Mouse (Mus musculus): ENCODE data around the gene Six2. TPM values are rescaled to one million over a fixed set of nuclear protein-coding genes. Genes with fewer than 3 reads are reported as not detected.

Six2 gene
- polyA plus RNA-seq, 1 experiment from 2014 or later: 0.42 TPM

- Histone ChIP-seq H3K9me3 (ENCODE audit: control insufficient read depth, low read length) (no peaks in the 10 kb centered on the region), H3K9ac (replicated peaks; ENCODE audit: low read length) (no peak overlapping the region), H3K4me1 (ENCODE audit: control insufficient read depth, insufficient read depth, low read length) (no peaks in the 10 kb centered on the region), H3K27ac (replicated peaks; ENCODE audit: low read depth, low read length) (no peak overlapping the region), H3K4me3 (replicated peaks; ENCODE audit: low read depth, low read length) (no peak overlapping the region), H3K36me3 (ENCODE audit: control insufficient read depth, insufficient read depth, low read length) (no peaks in the 10 kb centered on the region), H3K4me2 (ENCODE audit: low read length) (no peak overlapping the region), H3K27me3 (ENCODE audit: control insufficient read depth, insufficient read depth, low read length) (no peaks in the 10 kb centered on the region)
- DNase-seq (no peak), ATAC-seq (ENCODE audit: low FRiP score, low TSS enrichment) (no peak)
- 70% methylated on average over 11 of the region's 11 CpGs for WGBS
Measured at GRCm38 (mm10) chr17:85715784-85716183, 27.7 kb upstream of the Six2 start.

GRCm38 (mm10) chr17:85714370-85714769 is 26.3 kb upstream of the Six2 start:
- Histone ChIP-seq H3K27me3 (ENCODE audit: control insufficient read depth, insufficient read depth, low read length) (no peaks in the 10 kb centered on the region), H3K4me1 (ENCODE audit: control insufficient read depth, insufficient read depth, low read length) (no peaks in the 10 kb centered on the region), H3K9me3 (ENCODE audit: control insufficient read depth, low read length) (no peaks in the 10 kb centered on the region), H3K4me2 (ENCODE audit: low read length) (no peak overlapping the region), H3K9ac (replicated peaks; ENCODE audit: low read length) (no peak overlapping the region), H3K4me3 (replicated peaks; ENCODE audit: low read depth, low read length) (no peak overlapping the region), H3K36me3 (ENCODE audit: control insufficient read depth, insufficient read depth, low read length) (no peaks in the 10 kb centered on the region), H3K27ac (replicated peaks; ENCODE audit: low read depth, low read length) (no peak overlapping the region)
- DNase-seq (no peak), ATAC-seq (ENCODE audit: low FRiP score, low TSS enrichment) (no peak)
- 43% methylated on average over 5 of the region's 5 CpGs for WGBS

- Histone ChIP-seq H3K4me1 (ENCODE audit: control insufficient read depth, insufficient read depth, low read length) (no peaks in the 10 kb centered on the region), H3K4me2 (ENCODE audit: low read length) (no peak overlapping the region), H3K27ac (replicated peaks; ENCODE audit: low read depth, low read length) (no peak overlapping the region), H3K36me3 (ENCODE audit: control insufficient read depth, insufficient read depth, low read length) (no peaks in the 10 kb centered on the region), H3K4me3 (replicated peaks; ENCODE audit: low read depth, low read length) (no peak overlapping the region), H3K9me3 (ENCODE audit: control insufficient read depth, low read length) (no peaks in the 10 kb centered on the region), H3K27me3 (ENCODE audit: control insufficient read depth, insufficient read depth, low read length) (no peaks in the 10 kb centered on the region), H3K9ac (replicated peaks; ENCODE audit: low read length) (no peak overlapping the region)
- 89% methylated on average over 10 of the region's 10 CpGs for WGBS
- DNase-seq: no peak
- no peak for ATAC-seq (ENCODE audit: low FRiP score, low TSS enrichment)
Measured at GRCm38 (mm10) chr17:85712874-85713273, 24.8 kb upstream of the Six2 start.

DNA sequence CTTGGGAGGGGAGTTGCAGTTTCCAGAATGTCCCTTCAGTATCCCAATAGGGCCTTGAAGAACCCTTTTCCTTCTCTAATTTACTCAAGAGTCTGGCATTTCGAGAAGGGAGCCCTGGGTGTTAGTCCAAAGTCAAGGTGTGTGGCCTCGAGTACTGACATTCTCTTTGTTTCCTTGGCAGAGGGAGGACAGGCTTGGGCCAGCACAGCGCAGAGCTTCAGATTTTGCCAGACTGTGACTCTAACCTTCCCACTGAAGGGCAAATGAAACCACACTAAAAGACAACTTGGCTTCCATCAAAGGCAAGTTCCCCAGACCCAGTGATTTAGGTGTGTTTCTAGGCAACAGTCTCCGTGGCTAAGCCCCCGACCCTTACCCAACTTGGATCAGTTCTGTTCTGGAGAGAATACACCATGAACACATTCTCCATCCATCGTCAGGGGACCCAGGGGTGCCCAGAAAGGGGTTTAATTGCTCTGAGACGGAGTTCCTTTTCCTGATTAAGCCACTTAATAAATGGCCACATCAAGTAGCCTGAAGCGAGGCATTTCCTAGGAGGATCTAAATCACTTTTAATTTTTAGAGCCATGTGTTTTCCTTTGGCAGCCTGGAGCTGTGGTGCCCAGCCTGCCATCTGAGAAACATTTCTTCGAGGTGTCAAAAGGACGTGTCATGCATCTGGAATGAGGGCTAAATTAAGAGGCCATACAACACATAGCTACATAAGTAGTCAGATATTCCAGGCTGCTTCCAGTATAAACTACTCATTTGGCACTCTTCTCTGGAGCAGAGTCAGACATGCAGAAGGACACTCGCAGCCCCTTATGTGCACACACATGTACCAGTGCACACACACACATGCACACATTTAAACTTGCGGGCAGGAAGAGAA is 16.5 kb upstream of the Six2 start:
- Histone ChIP-seq H3K4me2 (ENCODE audit: low read length) (no peak overlapping the region), H3K27me3 (ENCODE audit: control insufficient read depth, insufficient read depth, low read length) (no peaks in the 10 kb centered on the region; the same call in 1 of the 2 replicates)
- no peak for ATAC-seq (ENCODE audit: low FRiP score, low TSS enrichment)

GRCm38 (mm10) chr17:85700028-85700427 is 12.0 kb upstream of the Six2 start:
- Histone ChIP-seq H3K27ac (replicated peaks; ENCODE audit: low read depth, low read length) (no peak overlapping the region), H3K36me3 (ENCODE audit: control insufficient read depth, insufficient read depth, low read length) (no peaks in the 10 kb centered on the region), H3K4me3 (replicated peaks; ENCODE audit: low read depth, low read length) (no peak overlapping the region), H3K27me3 (ENCODE audit: control insufficient read depth, insufficient read depth, low read length) (peaks cover 28% of the 10 kb centered on the region; the same call in 1 of the 2 replicates), H3K9me3 (ENCODE audit: control insufficient read depth, low read length) (no peaks in the 10 kb centered on the region), H3K9ac (replicated peaks; ENCODE audit: low read length) (no peak overlapping the region), H3K4me1 (ENCODE audit: control insufficient read depth, insufficient read depth, low read length) (no peaks in the 10 kb centered on the region), H3K4me2 (ENCODE audit: low read length) (no peak overlapping the region)
- no peak for ATAC-seq (ENCODE audit: low FRiP score, low TSS enrichment)
- 78% methylated on average over 4 of the region's 4 CpGs for WGBS
- no peak for DNase-seq

More for the DNA sequence above, 16.5 kb upstream of the Six2 start:
- peak; percentile 21 for DNase-seq
- Histone ChIP-seq H3K9ac (replicated peaks; ENCODE audit: low read length) (no peak overlapping the region), H3K4me3 (replicated peaks; ENCODE audit: low read depth, low read length) (no peak overlapping the region), H3K4me1 (ENCODE audit: control insufficient read depth, insufficient read depth, low read length) (no peaks in the 10 kb centered on the region), H3K36me3 (ENCODE audit: control insufficient read depth, insufficient read depth, low read length) (no peaks in the 10 kb centered on the region), H3K9me3 (ENCODE audit: control insufficient read depth, low read length) (no peaks in the 10 kb centered on the region), H3K27ac (replicated peaks; ENCODE audit: low read depth, low read length) (no peak overlapping the region)
- WGBS: 63% methylated on average over 12 of the region's 12 CpGs

DNA sequence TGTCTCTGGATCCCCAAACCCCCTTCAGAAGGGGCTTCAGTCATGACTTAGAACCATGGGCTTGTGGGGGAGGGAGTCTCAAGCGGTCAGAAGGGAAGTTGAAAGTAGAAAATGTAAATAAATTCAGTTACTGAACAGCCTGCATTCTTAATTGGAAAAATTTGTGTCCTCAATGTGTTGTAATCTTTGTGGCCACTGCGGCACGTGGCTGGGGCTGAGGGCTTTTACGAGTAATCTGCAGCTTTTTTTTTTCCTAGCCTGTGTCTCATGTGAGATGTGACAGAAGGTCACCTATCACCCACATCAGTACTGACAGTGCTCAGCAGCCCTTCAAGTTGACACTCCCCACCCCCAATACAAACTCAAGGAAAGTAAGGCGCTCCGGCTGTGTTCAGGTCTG is 10.6 kb upstream of the Six2 start:
- ATAC-seq (ENCODE audit: low FRiP score, low TSS enrichment) (no peak), DNase-seq (no peak)
- Histone ChIP-seq H3K4me3 (replicated peaks; ENCODE audit: low read depth, low read length) (no peak overlapping the region), H3K9me3 (ENCODE audit: control insufficient read depth, low read length) (no peaks in the 10 kb centered on the region), H3K27ac (replicated peaks; ENCODE audit: low read depth, low read length) (no peak overlapping the region), H3K9ac (replicated peaks; ENCODE audit: low read length) (no peak overlapping the region), H3K4me1 (ENCODE audit: control insufficient read depth, insufficient read depth, low read length) (no peaks in the 10 kb centered on the region), H3K27me3 (ENCODE audit: control insufficient read depth, insufficient read depth, low read length) (peaks cover 42% of the 10 kb centered on the region), H3K4me2 (ENCODE audit: low read length) (no peak overlapping the region), H3K36me3 (ENCODE audit: control insufficient read depth, insufficient read depth, low read length) (no peaks in the 10 kb centered on the region)
- 86% methylated on average over 6 of the region's 6 CpGs for WGBS

DNA sequence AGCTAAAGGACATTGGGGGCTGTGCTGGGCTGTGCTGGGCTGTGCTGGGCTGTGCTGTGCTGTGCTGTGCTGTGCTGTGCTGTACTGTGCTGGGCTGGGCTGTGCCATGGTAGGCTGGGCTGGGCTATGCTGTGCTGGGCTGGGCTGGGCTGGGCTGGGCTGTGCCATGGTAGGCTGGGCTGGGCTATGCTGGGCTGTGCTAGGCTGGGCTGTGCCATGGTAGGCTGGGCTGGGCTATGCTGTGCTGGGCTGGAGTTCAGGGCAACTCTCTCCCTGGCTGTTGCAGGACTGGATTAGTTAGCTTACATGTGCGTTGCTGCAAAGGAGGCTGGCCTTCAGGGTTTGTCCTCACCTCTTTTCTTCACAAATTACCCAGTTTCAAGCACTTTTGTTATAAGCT is 9.9 kb upstream of the Six2 start:
- Histone ChIP-seq H3K9ac (replicated peaks; ENCODE audit: low read length) (no peak overlapping the region), H3K4me2 (ENCODE audit: low read length) (no peak overlapping the region), H3K27me3 (ENCODE audit: control insufficient read depth, insufficient read depth, low read length) (peaks cover 48% of the 10 kb centered on the region), H3K27ac (replicated peaks; ENCODE audit: low read depth, low read length) (no peak overlapping the region), H3K9me3 (ENCODE audit: control insufficient read depth, low read length) (no peaks in the 10 kb centered on the region), H3K36me3 (ENCODE audit: control insufficient read depth, insufficient read depth, low read length) (no peaks in the 10 kb centered on the region), H3K4me1 (ENCODE audit: control insufficient read depth, insufficient read depth, low read length) (no peaks in the 10 kb centered on the region), H3K4me3 (replicated peaks; ENCODE audit: low read depth, low read length) (no peak overlapping the region)
- ATAC-seq (ENCODE audit: low FRiP score, low TSS enrichment) (no peak), DNase-seq (no peak)
- 90% methylated on average over 1 of the region's 1 CpGs for WGBS

DNA sequence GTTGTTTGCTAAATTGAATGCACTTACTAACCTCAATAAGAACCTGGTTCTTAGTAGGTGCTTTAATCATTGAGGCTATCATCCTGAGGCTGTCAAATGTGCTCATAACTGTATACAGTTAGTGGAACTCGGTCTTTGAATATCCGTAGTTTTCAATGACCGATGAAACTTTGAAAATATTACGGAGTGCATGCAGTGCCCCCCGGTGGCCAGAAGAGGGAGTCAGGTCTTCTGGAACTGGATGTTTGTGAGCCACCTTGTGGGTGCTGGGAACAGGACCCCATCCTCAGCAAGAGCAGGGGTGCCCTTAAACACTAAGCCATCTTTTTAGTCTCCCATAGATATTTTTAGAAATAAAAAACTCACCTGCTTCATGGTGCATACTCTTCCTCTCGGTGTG is 6.4 kb upstream of the Six2 start:
- Histone ChIP-seq H3K27ac (replicated peaks; ENCODE audit: low read depth, low read length) (no peak overlapping the region), H3K27me3 (ENCODE audit: control insufficient read depth, insufficient read depth, low read length) (peaks cover 83% of the 10 kb centered on the region), H3K4me1 (ENCODE audit: control insufficient read depth, insufficient read depth, low read length) (no peaks in the 10 kb centered on the region), H3K4me3 (replicated peaks; ENCODE audit: low read depth, low read length) (no peak overlapping the region), H3K4me2 (ENCODE audit: low read length) (no peak overlapping the region), H3K36me3 (ENCODE audit: control insufficient read depth, insufficient read depth, low read length) (no peaks in the 10 kb centered on the region), H3K9ac (replicated peaks; ENCODE audit: low read length) (no peak overlapping the region), H3K9me3 (ENCODE audit: control insufficient read depth, low read length) (no peaks in the 10 kb centered on the region)
- DNase-seq (no peak), ATAC-seq (ENCODE audit: low FRiP score, low TSS enrichment) (no peak)
- WGBS: 75% methylated on average over 6 of the region's 6 CpGs

DNA sequence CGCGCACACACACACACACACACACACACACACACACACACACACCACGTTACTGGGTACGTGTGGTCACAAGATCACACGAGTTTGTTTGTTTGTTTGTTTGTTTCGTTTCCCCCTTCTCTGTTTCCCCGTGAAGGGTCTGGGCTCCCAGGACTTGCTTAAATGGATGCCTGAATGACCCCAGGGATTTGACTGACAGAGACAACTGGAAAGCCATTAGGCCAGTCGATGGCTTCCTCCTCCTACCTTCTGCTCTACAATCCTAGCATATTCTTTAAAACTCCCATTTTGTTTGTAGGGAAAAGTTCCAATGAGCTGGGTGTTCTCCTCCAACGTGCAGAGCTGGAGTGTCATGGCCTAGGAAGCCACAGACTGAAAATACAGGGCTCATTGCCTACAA is 5.0 kb upstream of the Six2 start:
- Histone ChIP-seq H3K4me2 (ENCODE audit: low read length) (no peak overlapping the region), H3K9ac (replicated peaks; ENCODE audit: low read length) (no peak overlapping the region)
- 8% methylated on average over 9 of the region's 9 CpGs for WGBS

More for the DNA sequence above, 5.0 kb upstream of the Six2 start:
- Histone ChIP-seq H3K4me1 (ENCODE audit: control insufficient read depth, insufficient read depth, low read length) (peaks cover 5% of the 10 kb centered on the region; the same call in 1 of the 2 replicates), H3K9me3 (ENCODE audit: control insufficient read depth, low read length) (no peaks in the 10 kb centered on the region), H3K4me3 (replicated peaks; ENCODE audit: low read depth, low read length) (no peak overlapping the region), H3K27ac (replicated peaks; ENCODE audit: low read depth, low read length) (no peak overlapping the region), H3K36me3 (ENCODE audit: control insufficient read depth, insufficient read depth, low read length) (no peaks in the 10 kb centered on the region), H3K27me3 (ENCODE audit: control insufficient read depth, insufficient read depth, low read length) (peaks cover 93% of the 10 kb centered on the region)
- DNase-seq: peak; percentile 13
- ATAC-seq (ENCODE audit: low FRiP score, low TSS enrichment): no peak

Data from midbrain, embryonic 14.5 days (tissue).